Mouse (Mus musculus): Measurements from ENCODE around the gene N4bp2l2. TPM values are rescaled to one million over a fixed set of nuclear protein-coding genes. Genes with fewer than 3 reads are reported as not detected.

The N4bp2l2 gene
- 2.1 and 2.4 TPM in 2 replicates for polyA plus RNA-seq (2012; rRNA removed; ENCODE audit: low replicate concordance)

DNA sequence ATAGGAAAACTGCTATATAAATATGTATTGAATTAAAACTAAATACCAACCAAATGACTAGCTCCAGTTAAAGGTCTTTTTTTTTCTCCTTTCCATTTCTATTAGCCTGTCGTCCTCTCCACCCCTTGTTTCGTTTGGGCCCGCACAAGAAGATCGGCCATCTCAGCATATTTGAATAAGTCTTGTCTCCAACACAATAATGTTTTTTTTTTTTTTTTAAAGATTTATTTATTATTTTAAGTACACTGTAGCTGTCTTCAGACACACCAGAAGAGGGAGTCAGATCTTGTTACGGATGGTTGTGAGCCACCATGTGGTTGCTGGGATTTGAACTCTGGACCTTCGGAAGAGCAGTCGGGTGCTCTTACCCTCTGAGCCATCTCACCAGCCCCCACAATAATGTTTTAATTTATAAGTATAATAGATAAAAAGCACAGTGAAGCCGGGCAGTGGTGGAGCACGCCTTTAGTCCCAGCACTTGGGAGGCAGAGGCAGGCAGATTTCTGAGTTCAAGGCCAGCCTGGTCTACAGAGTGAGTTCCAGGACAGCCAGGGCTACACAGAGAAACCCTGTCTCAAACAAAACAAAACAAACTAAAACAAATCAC, at the start of gene N4bp2l2:
Gene N4bp2l2, minus strand, starts transcription at position 51 of the 607 bp plus-strand sequence.

DNA sequence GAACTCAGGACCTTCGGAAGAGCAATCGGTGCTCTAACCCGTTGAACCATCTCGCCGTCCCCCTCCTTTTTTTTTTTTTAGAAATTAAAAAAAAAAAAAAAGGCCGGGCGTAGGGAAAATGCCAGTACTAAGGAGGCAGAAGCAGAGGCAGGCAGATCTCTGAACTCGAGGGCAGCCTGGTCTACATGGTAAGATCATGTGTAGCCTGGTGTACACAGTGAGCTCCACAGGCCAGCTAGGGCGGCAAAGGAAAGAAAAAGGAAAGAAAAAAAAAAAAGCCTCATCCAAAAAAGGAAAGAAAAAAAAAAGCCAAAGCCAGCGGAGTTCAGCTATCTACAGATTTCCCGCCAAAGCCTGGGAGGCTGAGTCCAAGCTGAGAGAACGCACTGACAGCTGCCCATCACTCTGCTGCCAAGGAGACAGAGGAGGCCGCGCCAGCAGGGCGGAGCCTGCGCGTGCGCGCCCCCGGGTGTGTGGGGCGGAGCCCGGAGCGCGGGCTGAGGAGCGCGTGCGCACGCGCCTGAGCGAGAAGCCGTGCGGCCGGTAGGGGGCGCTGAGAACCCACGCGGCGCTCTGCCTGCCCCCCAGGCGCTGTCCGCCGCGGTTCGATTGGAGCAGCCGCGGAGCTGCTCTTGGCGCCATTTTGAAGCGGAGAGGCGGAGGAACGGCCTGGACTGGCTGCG, 7.3 kb upstream of the N4bp2l2 start, which contains the start of gene Pds5b:
Gene Pds5b, plus strand, starts transcription at position 587 of the 683 bp plus-strand sequence.

DNA sequence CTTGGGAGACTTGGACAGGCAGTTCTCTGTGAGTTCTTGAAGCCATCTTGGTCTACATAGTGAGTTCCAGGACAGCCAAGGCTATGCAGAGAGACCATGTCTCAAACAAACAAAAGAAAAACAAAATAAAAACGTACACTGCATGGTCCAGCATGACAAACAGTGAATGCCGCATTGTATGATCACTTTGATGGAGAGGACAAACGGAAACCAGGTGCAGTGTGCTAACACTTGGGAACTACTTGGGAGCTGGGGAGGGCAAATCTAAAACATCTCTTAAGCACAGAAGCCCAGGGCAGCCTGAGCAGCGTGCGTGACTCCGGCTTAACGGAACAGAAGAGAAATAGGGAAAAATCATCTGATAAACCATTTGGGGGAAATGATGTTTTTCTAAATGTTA, 68.9 kb downstream of the N4bp2l2 start, which contains the start of gene N4bp2l1:
Gene N4bp2l1, minus strand, starts transcription at position 101 of the 400 bp plus-strand sequence.

Other genes starting within 250 kb of the N4bp2l2 start
- not detected in 2 replicates for gene Zar1l, start 148.0 kb downstream of the N4bp2l2 start, polyA plus RNA-seq (2012; rRNA removed; ENCODE audit: low replicate concordance)
- gene Brca2, start 143.6 kb downstream of the N4bp2l2 start, polyA plus RNA-seq (2012; rRNA removed; ENCODE audit: low replicate concordance) = 0.92 and 1.7 TPM in 2 replicates
- 13.0 and 13.7 TPM in 2 replicates for gene N4bp2l1, start 69.0 kb downstream of the N4bp2l2 start, polyA plus RNA-seq (2012; rRNA removed; ENCODE audit: low replicate concordance)
- gene Pds5b, start 7.6 kb upstream of the N4bp2l2 start, polyA plus RNA-seq (2012; rRNA removed; ENCODE audit: low replicate concordance) = 0.25 and 0.27 TPM in 2 replicates

All from duodenum, adult 2 months (tissue).